Mouse (Mus musculus) heart, postnatal 0 days (tissue): ENCODE measurements around the gene Galnt10.

ENCODE experiments used
- CTCF ChIP-seq: IDR thresholded peaks from 2 replicates; pipeline ENCODE4 v1.5.1; 2016; ENCODE audit warnings: antibody characterized with exemption, control low read depth, low read depth
- EP300 ChIP-seq: IDR thresholded peaks from 2 replicates; pipeline ENCODE4 v1.6.1; 2016; ENCODE audit warnings: antibody characterized with exemption, low read depth

DNA sequence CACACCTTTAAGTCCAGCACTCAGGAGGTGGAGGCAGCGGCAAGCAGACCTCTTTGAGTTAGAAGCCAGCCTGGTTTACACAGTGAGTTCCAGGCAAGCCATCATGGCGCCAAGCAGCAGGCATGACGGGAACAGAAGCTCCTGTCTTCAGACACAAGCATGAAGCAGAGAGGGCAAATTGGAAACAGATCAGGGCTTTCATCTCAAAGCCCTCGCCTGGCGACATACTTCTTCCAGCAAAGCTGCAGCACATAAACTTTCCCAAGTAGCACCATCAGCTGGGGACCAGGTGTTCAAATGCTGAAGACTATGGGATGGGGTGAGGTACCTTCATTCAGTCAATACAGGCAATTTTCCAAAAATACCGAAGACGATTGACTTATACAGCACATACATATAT lies 54.9 kb downstream of the Galnt10 start:
- no peak for TF ChIP-seq CTCF
- no peak for TF ChIP-seq EP300
